Mouse (Mus musculus) liver, embryonic 12.5 days (tissue): Measurements from ENCODE around the gene Krtap5-1. TPM values are rescaled to one million over a fixed set of nuclear protein-coding genes. Genes with fewer than 3 reads are reported as not detected.
"Not testable (repeated sequence)": the region's sequence is repeated elsewhere in the genome, so short reads cannot be mapped to it uniquely, and the experiment has no call there.

Source experiments
- ATAC-seq: fragments of 200-750 bp; cut with Nextera tagmentation; 2 replicates; pipeline ENCODE4 v1.8.0; 2017; ENCODE audit warnings: moderate number of reproducible peaks, mild to moderate bottlenecking, moderate library complexity
- H3K27ac ChIP-seq: fragments of 300-500 bp; sonication (generic); 2 replicates; pipeline ENCODE4 v1.5.1; 2016; ENCODE audit warnings: mild to moderate bottlenecking
- H3K27me3 ChIP-seq: fragments of 300-500 bp; sonication (generic); replicated peaks from 2 replicates; pipeline ENCODE4 v1.6.1; 2016; ENCODE audit warnings: mild to moderate bottlenecking, moderate library complexity
- H3K36me3 ChIP-seq: fragments of 300-500 bp; sonication (generic); 2 replicates; pipeline ENCODE4 v1.6.1; 2016; ENCODE audit warnings: mild to moderate bottlenecking, moderate library complexity
- H3K4me1 ChIP-seq: fragments of 300-500 bp; sonication (generic); 2 replicates; pipeline ENCODE4 v1.6.1; 2016
- H3K4me2 ChIP-seq: fragments of 300-500 bp; sonication (generic); 2 replicates; pipeline ENCODE4 v1.6.1; 2016; ENCODE audit warnings: mild to moderate bottlenecking, moderate library complexity
- H3K4me3 ChIP-seq: fragments of 300-500 bp; sonication (generic); 2 replicates; pipeline ENCODE4 v1.5.1; 2016; ENCODE audit warnings: mild to moderate bottlenecking, moderate library complexity
- H3K9ac ChIP-seq: fragments of 300-500 bp; sonication (generic); 2 replicates; pipeline ENCODE4 v1.6.1; 2016; ENCODE audit warnings: mild to moderate bottlenecking, moderate library complexity
- H3K9me3 ChIP-seq: fragments of 300-500 bp; sonication (generic); replicated peaks from 2 replicates; pipeline ENCODE4 v1.6.1; 2016; ENCODE audit warnings: mild to moderate bottlenecking, moderate library complexity
- WGBS: fragments of 180-500 bp; shearing (Covaris S2); methylation state at CpG from one replicate; pipeline ENCODE4 v1.1.7; 2016; ENCODE audit not compliant: insufficient replicate concordance; 5-methylcytosine and 5-hydroxymethylcytosine counted together
- polyA plus RNA-seq: library from polyadenylated mRNA; unstranded; fragments of >200 nt; fragmentation: Nextera tagmentation; extraction: Ambion mirVana; gene quantifications from 2 replicates; pipeline ENCODE4 v1.2.1, GENCODE M21; 2016

Gene Krtap5-1
- polyA plus RNA-seq, 1 experiment from 2014 or later, result not detected

GRCm38 (mm10) chr7:142323396-142324117 is 26.6 kb upstream of the Krtap5-1 start:
- peaks cover 8% of the 10 kb centered on the region; the same call in 1 of the 2 replicates for H3K4me1 ChIP-seq
- ATAC-seq, result no peak
- no peaks in the 10 kb centered on the region for H3K9me3 ChIP-seq
- H3K27me3 ChIP-seq, result peaks cover 10% of the 10 kb centered on the region; the same call in 1 of the 2 replicates
- no peak overlapping the region for H3K4me2 ChIP-seq
- H3K4me3 ChIP-seq, result no peak overlapping the region
- no peaks in the 10 kb centered on the region for H3K36me3 ChIP-seq
- H3K9ac ChIP-seq, result no peak overlapping the region
- no peak overlapping the region for H3K27ac ChIP-seq
- 78% methylated on average over 12 of the region's 12 CpGs for WGBS

GRCm38 (mm10) chr7:142322641-142323040 is 25.7 kb upstream of the Krtap5-1 start:
- WGBS, result 82% methylated on average over 6 of the region's 6 CpGs
- no peak for ATAC-seq
- no peaks in the 10 kb centered on the region for H3K9me3 ChIP-seq
- no peak overlapping the region for H3K4me2 ChIP-seq
- peaks cover 12% of the 10 kb centered on the region; the same call in 1 of the 2 replicates for H3K27me3 ChIP-seq
- no peaks in the 10 kb centered on the region for H3K36me3 ChIP-seq
- H3K4me3 ChIP-seq, result no peak overlapping the region
- peaks cover 15% of the 10 kb centered on the region for H3K4me1 ChIP-seq
- no peak overlapping the region for H3K27ac ChIP-seq
- no peak overlapping the region for H3K9ac ChIP-seq

GRCm38 (mm10) chr7:142321637-142322306 is 24.9 kb upstream of the Krtap5-1 start:
- not testable (repeated sequence) for H3K36me3 ChIP-seq, H3K9me3 ChIP-seq, ATAC-seq, H3K9ac ChIP-seq, H3K4me2 ChIP-seq, H3K27ac ChIP-seq, H3K4me3 ChIP-seq
- whole genome bisulfite sequencing, result 74% methylated on average over 5 of the region's 10 CpGs
- peaks cover 12% of the 10 kb centered on the region; the same call in 1 of the 2 replicates for H3K27me3 ChIP-seq
- H3K4me1 ChIP-seq, result peaks cover 24% of the 10 kb centered on the region

GRCm38 (mm10) chr7:142320906-142321305 is 24.0 kb upstream of the Krtap5-1 start:
- ATAC-seq, result no peak
- H3K4me2 ChIP-seq, result no peak overlapping the region
- H3K36me3 ChIP-seq, result no peaks in the 10 kb centered on the region
- no peaks in the 10 kb centered on the region for H3K9me3 ChIP-seq
- H3K9ac ChIP-seq, result no peak overlapping the region
- peaks cover 12% of the 10 kb centered on the region; the same call in 1 of the 2 replicates for H3K27me3 ChIP-seq
- H3K27ac ChIP-seq, result no peak overlapping the region
- WGBS, result 29% methylated on average over 2 of the region's 2 CpGs
- H3K4me1 ChIP-seq, result peaks cover 26% of the 10 kb centered on the region
- no peak overlapping the region for H3K4me3 ChIP-seq

- H3K27ac ChIP-seq, result no peak overlapping the region
- peaks cover 26% of the 10 kb centered on the region for H3K4me1 ChIP-seq
- H3K9me3 ChIP-seq, result no peaks in the 10 kb centered on the region
- H3K4me2 ChIP-seq, result no peak overlapping the region
- peaks cover 20% of the 10 kb centered on the region for H3K27me3 ChIP-seq
- H3K36me3 ChIP-seq, result no peaks in the 10 kb centered on the region
- ATAC-seq, result no peak
- WGBS, result 85% methylated on average over 11 of the region's 11 CpGs
- H3K9ac ChIP-seq, result no peak overlapping the region
- H3K4me3 ChIP-seq, result no peak overlapping the region
Measured at GRCm38 (mm10) chr7:142319124-142319523, 22.2 kb upstream of the Krtap5-1 start.

GRCm38 (mm10) chr7:142317216-142317615 is 20.3 kb upstream of the Krtap5-1 start:
- Histone ChIP-seq H3K4me2 (no peak overlapping the region), H3K4me1 (peaks cover 26% of the 10 kb centered on the region), H3K9ac (no peak overlapping the region), H3K27ac (no peak overlapping the region), H3K9me3 (no peaks in the 10 kb centered on the region), H3K27me3 (peaks cover 27% of the 10 kb centered on the region), H3K36me3 (no peaks in the 10 kb centered on the region), H3K4me3 (no peak overlapping the region)
- no peak for ATAC-seq
- 69% methylated on average over 5 of the region's 5 CpGs for WGBS

- Histone ChIP-seq H3K36me3 (no peaks in the 10 kb centered on the region), H3K9me3 (no peaks in the 10 kb centered on the region), H3K4me1 (peaks cover 26% of the 10 kb centered on the region), H3K9ac (no peak overlapping the region), H3K4me3 (no peak overlapping the region), H3K27ac (no peak overlapping the region), H3K27me3 (peaks cover 27% of the 10 kb centered on the region), H3K4me2 (no peak overlapping the region)
- no peak; the same call in 1 of the 2 replicates for ATAC-seq
- 42% methylated on average over 6 of the region's 6 CpGs for WGBS
Measured at GRCm38 (mm10) chr7:142316558-142316957, 19.6 kb upstream of the Krtap5-1 start.

- no peak overlapping the region for H3K4me2 ChIP-seq
- peaks cover 18% of the 10 kb centered on the region for H3K4me1 ChIP-seq
- ATAC-seq, result no peak
- H3K9ac ChIP-seq, result no peak overlapping the region
- WGBS, result 59% methylated on average over 5 of the region's 5 CpGs
- peaks cover 25% of the 10 kb centered on the region for H3K27me3 ChIP-seq
- H3K27ac ChIP-seq, result no peak overlapping the region
- H3K36me3 ChIP-seq, result no peaks in the 10 kb centered on the region
- no peaks in the 10 kb centered on the region for H3K9me3 ChIP-seq
- H3K4me3 ChIP-seq, result no peak overlapping the region
Measured at GRCm38 (mm10) chr7:142314600-142315285, 17.8 kb upstream of the Krtap5-1 start.

GRCm38 (mm10) chr7:142303929-142304328 is 7.0 kb upstream of the Krtap5-1 start:
- H3K36me3 ChIP-seq, H3K4me1 ChIP-seq, H3K9me3 ChIP-seq, H3K27ac ChIP-seq, ATAC-seq, H3K4me3 ChIP-seq, H3K4me2 ChIP-seq, H3K9ac ChIP-seq: not testable (repeated sequence)
- H3K27me3 ChIP-seq, result peaks cover 42% of the 10 kb centered on the region; the same call in 1 of the 2 replicates
- WGBS, result 85% methylated on average over 1 of the region's 1 CpGs

- Histone ChIP-seq H3K27me3 (peaks cover 45% of the 10 kb centered on the region; the same call in 1 of the 2 replicates), H3K4me1 (no peaks in the 10 kb centered on the region), H3K27ac (no peak within 1 kb of the TSS)
Measured at GRCm38 (mm10) chr7:142303249-142303648, 6.3 kb upstream of the Krtap5-1 start, which contains the start of gene Krtap5-4. Gene Krtap5-4 (plus strand): TSS chr7:142303549.

GRCm38 (mm10) chr7:142296108-142296507 is 810 bp downstream of the Krtap5-1 start:
- H3K9ac ChIP-seq, H3K36me3 ChIP-seq, H3K9me3 ChIP-seq, H3K4me3 ChIP-seq, H3K4me1 ChIP-seq, H3K27ac ChIP-seq, H3K4me2 ChIP-seq, ATAC-seq: not testable (repeated sequence)
- H3K27me3 ChIP-seq, result peaks cover 19% of the 10 kb centered on the region; the same call in 1 of the 2 replicates
- 14% methylated on average over 4 of the region's 4 CpGs for WGBS

More at GRCm38 (mm10) chr7:142303249-142303648, 6.3 kb upstream of the Krtap5-1 start, which contains the start of gene Krtap5-4:
- Histone ChIP-seq H3K36me3 (no peaks in the 10 kb centered on the region), H3K4me2 (no peak within 1 kb of the TSS), H3K9me3 (no peaks in the 10 kb centered on the region), H3K9ac (no peak within 1 kb of the TSS), H3K4me3 (no peak within 1 kb of the TSS)
- ATAC-seq, result no peak
- WGBS, result 17% methylated on average over 3 of the region's 3 CpGs

GRCm38 (mm10) chr7:142295418-142295817 is 1.5 kb downstream of the Krtap5-1 start:
- no peaks in the 10 kb centered on the region for H3K9me3 ChIP-seq
- ATAC-seq, result no peak
- no peak overlapping the region for H3K27ac ChIP-seq
- peaks cover 12% of the 10 kb centered on the region; the same call in 1 of the 2 replicates for H3K27me3 ChIP-seq
- no peak overlapping the region for H3K4me3 ChIP-seq
- H3K9ac ChIP-seq, result no peak overlapping the region
- H3K36me3 ChIP-seq, result no peaks in the 10 kb centered on the region
- no peaks in the 10 kb centered on the region for H3K4me1 ChIP-seq
- no peak overlapping the region for H3K4me2 ChIP-seq
